Mouse (Mus musculus): Measurements from ENCODE around the gene Cxcr5.

The Cxcr5 gene

DNA sequence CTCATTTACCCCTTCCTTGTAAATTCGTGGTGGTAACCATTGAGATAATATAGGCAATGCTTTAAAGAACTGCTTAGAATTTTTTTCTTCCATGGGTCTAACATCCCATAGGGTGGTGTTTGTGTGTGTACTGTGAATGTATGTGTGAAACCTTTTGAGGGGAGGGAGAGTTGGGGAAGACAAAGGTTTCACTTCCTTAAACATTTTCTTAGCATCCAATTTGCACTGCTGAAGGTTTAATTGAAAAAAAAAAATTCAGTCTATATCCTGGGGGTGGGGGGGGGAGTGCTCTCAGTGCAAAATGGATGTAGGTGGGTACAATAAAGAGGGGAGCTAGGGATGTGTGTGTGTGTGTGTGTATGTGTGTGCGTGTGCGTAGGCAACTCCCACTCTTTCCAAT lies 79.6 kb downstream of the Cxcr5 start:
- in situ Hi-C loops (cut with MboI, MseI): loop anchor here (5.0 kb wide), 1 partner anchor 85 kb away; the partner anchor contains the start of gene Slc37a4

DNA sequence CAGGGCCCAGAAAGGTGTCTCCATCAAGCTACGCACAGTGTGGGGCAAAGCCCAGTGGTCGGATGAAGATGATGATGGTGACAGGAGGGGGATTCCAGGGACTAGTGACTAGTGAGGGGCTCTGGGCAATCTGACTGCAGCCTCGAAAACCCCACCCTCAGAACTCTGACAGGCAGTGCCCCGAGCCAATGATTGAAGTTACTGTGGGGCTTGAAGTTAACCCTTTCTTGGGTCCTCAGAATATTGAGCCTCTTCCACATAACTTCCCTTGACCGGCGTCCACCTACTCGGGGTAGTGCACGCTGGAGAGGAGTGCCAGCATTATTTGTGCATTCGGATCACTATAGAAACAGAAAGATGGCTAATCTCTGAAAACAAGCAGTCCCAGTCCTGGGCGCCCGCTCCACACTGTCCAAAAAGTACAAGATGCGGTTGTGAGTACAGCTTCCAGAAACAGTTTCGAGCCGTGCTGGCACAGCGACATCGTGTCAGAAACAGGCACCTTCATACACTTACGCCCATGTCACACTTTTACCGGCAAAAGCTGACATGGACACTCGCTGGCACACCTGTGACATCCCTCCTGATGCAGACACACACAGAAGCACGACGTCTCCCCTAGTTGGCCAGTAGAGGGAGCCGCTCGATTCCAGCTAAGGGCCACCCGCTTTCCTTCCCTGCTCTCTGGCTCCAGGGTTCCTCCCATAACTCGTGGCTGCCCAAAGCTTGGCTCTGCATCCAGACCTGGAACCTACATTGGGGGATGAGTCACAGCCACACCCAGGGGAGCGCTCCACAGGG lies 81.8 kb downstream of the Cxcr5 start:
- in situ Hi-C loops (cut with MboI, MseI): loop anchor here (5.0 kb wide), 1 partner anchor 83 kb away; the partner anchor contains the start of gene Slc37a4

DNA sequence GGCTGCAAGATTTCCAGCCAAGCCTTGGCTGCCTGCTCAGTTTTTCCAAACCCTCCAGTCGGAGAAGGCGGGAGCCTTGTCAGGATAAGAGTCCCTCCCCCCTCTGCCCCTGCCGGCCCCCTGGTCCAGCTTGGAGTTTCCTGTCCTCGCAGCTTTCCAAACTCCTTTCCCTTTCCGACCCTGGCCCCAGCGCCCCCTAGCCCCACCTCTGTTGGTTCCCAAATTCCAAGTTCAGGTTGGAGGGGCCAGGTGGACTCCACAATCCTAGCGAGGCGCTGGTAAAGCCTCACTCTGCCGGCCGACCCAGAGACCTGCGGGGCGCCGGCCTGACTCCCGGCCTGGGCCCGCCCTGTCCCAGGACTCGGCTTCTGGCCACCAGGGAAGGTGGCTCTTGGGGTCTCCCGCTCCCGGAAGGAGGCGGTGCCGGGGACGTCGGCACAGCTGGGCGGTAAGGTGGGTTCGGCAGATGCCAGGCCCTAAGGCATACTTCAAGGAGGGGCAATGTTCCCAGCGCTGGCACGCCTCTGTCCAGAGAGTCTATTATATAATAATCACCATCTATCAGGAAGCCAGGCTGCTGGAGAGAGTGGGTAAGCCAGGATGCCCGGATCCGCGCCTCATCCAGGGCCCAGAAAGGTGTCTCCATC lies 82.6 kb downstream of the Cxcr5 start:
- in situ Hi-C loops (cut with MboI, MseI): no loop called here

DNA sequence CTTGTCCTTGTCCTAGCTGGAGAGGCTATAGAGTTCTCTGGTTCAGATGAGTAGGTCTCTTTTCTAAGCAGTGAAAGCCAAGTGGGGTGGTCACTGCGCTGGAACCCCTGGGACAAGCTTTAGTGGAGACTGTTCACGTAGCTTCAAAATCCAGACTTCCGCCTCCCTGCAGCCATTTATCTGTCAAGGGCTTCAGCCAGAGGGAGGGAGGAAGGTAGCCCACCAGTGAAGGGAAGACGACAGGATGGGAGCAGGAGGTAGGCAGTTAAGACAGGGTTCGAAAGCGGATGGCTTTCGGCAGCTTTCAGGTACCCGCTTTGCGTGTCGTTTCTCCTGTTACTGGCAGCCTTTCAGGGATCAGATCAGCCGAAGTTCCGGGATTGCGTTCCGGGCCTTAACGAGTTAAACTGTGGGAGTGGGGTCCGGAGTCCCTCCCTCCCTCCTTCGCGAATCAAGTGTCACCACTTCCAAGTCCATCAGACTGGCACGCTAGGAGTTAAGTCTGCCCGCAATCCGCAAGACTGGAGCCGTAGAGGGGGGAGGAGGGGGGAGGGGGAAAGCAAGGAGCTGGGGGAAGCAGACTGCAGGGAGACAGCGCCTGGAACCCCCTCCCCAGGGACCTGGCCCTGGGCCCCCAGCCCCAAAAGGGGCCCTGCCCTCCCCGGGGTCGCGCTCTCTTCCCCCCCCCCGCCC lies 83.3 kb downstream of the Cxcr5 start:
- in situ Hi-C loops (cut with MboI, MseI): no loop called here

DNA sequence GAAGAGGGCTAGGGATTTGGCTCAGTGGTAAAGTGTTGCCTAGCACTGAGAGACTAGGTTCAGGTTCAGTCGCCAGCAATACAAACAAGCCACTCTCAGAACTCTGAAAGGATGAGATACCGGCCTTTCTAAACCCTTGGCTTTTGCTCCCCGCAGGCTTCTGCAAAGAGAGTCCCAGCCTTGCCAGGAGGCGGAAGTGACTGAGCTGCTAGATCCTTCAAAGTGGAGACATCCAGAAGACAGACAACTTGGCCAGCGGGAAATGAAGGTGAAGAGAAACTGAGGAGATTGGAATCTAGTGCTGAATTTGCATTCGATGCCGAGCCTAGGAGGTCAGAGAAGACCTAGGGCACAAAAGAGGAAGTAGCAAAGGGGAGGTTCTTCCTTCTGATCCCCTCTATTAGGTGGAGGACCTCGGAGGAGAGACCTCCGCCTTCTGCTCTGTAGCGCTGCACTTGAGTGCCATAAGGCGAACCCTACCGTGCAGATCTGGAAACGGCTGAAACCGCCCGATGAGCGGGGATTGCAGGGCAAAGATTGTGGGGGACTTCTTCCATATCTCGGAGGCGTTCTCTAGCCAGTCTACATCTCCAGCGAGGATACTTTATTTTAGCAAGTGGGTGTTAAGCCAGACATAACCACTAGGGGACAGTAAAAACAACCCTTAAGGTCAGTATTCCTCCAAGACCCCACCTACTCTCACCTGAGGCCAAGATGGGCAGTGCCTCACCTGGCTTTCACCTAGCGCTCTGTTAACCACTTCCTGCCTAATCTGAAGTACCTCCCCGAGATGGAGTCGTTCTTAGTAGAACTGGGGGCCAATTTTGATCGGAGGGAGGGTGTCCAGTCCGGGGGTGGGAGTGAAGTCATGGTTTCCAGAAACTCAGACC lies 84.1 kb downstream of the Cxcr5 start:
- in situ Hi-C loops (cut with MboI, MseI): no loop called here

DNA sequence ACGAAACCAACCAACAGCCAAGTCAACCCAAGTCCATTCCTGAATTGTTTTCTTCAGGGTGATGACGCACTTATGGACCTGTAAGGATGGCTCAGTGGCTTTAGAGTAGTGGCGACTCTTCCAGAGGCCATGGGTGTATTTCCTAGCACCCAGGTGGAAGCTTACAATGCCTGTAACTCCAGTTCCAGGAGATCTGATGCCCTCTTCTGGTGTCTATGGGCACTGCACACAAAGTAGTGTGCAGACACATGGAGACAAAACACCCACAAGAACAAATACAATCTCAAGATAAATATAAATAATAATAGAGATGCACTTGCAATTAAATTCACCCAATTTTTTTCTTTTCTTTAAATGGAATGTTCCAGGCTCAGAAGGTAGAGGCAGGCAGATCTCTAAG lies 85.7 kb downstream of the Cxcr5 start:
- in situ Hi-C loops (cut with MboI, MseI): no loop called here

DNA sequence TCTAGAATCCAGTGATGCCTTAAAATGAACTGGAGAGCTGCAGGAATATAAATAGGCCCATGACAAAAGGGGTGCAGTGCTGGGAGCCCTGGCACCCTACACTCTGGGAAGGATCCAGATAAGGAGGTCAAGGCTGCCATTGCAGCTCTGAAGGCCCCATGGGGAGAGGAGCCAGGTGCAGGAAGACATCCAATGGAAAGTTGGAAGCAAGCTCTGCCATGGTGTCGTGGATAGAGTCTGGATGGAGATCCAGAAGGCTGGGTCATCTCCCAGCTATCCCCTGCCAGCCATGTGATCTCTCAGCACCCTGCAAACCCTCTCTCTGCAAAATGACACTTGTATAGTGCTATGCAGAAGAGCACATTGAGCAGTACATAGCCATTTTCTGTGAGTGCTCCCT lies 87.3 kb downstream of the Cxcr5 start:
- in situ Hi-C loops (cut with MboI, MseI): no loop called here

DNA sequence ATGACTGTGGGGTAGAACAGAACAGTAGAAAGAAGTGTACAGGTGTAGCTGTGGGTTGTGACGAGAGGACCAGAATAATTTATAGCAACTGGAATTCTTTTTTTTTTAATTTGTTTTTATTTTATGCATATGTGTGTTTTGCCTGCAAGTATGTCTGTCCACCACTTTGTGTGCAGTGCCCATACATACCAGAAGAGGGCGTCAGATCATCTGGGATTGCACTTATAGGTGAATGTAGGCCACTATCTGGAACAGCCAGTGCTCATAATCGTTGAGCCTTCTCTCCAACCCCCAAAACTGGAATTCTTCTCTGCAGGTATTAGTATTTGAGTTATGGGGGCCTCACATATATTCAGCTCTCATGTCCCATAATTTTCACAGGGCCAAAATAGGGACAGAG lies 88.5 kb downstream of the Cxcr5 start:
- in situ Hi-C loops (cut with MboI, MseI): no loop called here

DNA sequence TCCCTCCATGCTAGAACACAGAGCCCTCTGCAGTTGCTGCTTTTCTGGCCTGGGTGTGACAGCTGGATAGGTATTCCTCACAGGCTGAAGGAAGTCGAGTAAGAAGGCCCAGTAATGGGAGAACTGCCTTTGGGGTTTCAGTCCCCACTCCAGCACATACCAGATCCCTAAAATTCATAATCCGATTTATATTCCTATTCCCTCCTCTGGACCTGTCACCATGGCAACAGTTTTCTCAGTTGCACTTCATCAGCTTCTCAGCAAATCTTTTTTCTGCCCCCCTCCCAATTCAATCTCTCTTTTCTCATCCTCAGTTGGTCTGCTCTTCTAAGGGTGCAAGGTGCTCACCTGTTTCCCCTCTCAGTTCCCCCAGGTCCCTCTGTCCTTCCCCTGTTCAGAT lies 92.9 kb downstream of the Cxcr5 start:
- in situ Hi-C loops (cut with MboI, MseI): no loop called here

DNA sequence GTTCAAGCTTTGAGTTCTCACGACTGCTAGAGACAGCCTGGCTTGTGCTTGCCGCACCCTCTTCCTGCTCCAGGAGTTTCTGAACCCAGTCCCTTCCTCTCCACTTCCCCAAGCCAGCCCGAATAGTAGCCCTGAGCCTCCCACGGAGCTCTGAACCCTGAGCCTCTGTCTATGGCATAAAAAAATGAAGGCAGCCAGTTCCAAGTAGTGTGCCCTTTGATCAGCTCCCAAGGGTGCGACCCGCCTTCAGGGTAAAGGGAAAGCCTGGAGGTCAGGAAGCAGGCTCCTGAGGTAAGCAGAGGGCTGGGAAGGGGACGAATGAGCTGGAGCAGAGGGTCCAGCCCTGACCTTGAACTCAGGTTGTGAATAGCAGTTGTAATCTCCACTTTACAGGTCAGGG lies 93.5 kb downstream of the Cxcr5 start:
- in situ Hi-C loops (cut with MboI, MseI): no loop called here

DNA sequence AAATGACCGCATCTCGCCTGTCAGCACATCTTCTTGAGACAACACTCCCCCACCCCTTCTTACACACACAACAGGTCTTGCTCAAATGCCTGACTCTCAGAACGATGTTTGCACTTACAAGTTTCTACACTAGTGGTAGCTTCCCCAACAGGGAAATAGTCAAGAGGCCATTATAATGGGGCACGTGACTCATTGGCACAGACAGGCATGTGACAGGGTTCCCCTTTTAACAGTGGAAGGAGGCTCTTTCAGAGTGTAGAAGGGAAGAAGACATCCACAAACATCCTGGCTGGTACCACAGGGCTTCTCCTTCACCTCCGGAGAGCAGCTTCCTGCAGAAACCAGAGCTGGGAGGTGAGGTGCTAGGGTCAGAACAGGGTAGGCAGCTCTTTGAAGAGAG lies 99.7 kb downstream of the Cxcr5 start:
- in situ Hi-C loops (cut with MboI, MseI): no loop called here

Data from T-helper 2 cell (primary cell).